Mouse (Mus musculus) layer of hippocampus, postnatal 25 days (tissue): Measurements from ENCODE around the gene Uqcc2. TPM values are rescaled to one million over a fixed set of nuclear protein-coding genes. Genes with fewer than 3 reads are reported as not detected.

Experiments
- DNase-seq, 2 experiments: peaks; one replicate each; pipeline ENCODE4 v3.0.0; 2022; ENCODE audit warnings: mixed read lengths in 2 of 2, low spot score in 1 of 2; ENCODE audit errors: extremely low spot score in 1 of 2
- total RNA-seq, 2 experiments: library from RNA; stranded (reverse); gene quantifications; 2 replicates each; pipeline ENCODE4 v1.2.3; 2021

Gene Uqcc2
- 100 to 1,000 TPM; 199 to 213 TPM for total RNA-seq

DNA sequence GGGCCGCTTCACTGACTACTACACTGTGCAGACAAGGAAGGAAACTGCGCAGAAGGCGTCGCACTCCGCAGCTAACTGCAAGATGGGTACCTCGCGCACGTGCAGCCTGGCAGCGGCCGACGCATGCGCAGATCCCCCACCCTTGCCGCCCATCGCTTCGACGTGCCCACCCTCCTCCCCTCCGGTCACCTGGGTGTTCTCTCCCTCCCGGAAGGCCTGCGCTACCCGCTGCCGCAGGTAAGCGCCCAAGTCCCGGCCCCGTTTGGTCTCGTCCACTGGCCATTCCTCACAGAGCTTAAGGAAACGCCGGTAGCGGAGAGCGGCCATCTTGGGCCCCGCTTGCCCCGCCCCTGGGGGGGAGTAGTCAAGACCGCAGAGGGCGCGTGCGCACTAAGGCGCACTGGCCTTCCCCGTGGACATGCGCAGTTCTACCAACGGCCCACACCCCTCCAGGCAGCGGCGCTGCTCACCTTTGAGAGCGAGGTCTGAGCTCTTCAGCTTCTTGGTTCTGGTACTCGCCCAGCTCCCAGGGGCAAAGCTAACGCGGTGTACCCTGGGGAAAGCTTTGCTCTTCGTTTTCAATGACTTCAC, at the start of gene Uqcc2:
Gene Uqcc2 (minus strand): TSS at position 366 of the 591 bp plus-strand sequence.
- DNase-seq: peak; percentile 93 to 96

DNA sequence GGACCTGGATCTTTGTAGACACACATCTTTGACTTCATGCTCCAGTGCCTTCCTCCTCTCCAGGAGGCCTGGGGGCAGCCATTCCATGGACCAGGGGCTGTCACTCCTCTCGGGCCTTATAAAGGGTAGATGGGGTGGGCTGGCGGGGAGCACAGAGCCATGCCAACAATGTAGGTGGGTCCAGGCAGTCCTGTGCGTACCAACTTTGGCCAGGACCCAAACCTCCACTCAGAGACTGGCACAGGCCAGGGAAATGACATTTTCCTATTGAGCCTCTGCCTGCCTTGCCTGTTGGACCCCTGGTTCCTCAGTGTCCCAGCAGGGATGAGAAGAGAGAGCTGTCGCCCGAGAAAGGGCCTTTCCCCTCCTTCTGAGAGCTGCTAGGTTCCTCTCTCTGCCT, 48.7 kb upstream of the Uqcc2 start:
- DNase-seq: no peak

DNA sequence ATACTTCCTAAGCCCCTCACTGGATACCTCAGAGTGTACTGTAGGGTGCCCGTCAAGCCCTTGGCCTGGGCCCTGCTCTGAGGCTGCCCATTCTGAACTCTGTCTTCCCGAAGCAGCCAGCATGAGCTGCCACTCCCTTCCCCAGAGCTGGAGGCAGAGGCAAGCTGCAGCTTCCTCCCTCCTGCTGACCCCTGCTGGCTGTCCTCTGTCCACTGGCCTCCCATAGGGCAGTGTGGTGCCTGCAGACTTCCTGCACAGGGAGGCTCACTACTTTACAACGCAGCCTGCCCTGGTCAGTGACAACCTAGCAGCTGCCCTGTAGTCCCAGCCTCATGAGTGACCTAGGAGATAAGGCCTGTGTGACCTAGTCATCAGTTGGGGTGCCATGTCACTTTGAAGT, 48.0 kb upstream of the Uqcc2 start:
- no peak for DNase-seq

DNA sequence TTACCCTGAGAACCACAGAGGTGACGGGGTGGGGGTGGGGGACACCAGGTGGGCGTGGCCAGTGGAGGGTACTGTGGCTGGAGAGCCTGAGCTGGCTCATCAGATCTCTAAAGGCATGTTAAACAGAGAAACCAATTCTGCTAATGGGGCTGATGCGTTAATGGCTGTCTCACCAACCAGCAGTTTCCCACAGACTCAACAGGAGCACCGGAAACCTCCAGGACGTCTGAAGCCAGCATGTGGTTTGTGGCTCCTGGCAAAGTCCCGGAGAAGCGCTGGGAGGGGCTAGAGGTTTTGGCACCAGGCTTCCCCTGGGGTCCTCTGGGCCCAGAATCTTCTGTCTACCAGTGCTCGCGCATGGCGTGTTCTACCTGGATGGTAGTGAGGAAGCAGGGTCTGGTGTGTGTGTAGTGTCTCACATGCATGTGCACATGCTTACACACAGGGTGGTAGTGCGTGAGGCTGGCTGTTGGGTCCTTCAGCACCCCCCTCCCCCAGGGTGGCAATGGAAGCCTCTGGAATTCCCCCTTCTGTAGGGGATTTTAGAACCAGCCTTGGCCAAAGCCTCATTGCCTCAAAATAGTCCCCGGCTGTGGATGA, 46.1 kb upstream of the Uqcc2 start:
- no peak for DNase-seq

DNA sequence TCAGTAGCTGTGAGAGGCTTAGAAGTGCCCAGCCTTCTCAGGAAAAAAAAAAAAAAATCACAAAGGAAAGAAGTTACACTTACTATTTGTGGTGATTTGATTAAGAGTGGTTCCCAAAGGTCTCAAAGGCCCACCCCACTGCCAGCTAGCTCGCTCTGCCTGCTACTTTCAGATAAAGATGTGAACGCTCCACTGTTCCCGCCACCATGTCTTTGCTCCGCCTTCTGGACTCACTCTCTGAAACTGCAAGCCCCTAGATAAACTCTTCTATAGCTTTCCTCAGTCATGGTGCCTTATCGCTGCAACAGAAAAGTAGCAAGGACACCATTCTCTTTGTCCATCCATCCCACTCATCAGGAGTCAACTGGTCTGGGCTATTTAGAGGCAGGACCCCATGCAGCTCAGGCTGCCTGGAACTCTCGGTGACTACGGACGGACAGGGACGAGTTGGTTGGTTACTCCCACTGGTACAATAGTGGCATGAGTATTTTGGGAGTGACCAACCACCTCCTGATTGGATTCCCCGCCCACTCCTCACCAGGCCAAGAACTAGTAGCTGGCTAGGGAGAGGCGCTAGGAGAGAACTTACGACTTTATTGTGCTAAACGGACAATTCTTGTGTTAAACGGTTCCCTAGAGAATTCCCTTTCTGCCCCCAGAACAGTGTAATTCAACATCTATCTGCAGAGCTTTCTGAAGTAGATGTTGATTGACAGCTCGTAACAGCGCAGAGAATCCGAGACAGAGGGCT, 44.9 kb upstream of the Uqcc2 start:
- DNase-seq: no peak

DNA sequence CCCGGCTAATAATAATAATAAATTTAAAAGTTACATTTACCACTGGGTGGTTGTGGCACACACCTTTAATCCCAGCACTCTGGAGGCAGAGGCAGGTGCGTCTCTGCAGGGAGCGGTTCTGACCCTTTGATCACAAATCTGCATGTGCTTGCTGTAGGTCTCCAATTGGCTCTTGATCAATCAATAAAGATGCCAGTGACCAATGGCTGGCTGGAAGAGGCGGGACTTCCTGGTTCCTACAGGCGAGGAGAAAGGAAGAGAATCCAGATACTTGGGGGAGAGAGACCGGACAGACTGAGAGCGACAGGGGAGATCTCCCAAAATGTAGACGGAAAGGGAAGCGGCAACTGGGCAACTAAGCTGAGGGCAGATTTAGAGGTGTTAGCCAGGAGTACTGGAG, 44.3 kb upstream of the Uqcc2 start:
- no peak for DNase-seq

DNA sequence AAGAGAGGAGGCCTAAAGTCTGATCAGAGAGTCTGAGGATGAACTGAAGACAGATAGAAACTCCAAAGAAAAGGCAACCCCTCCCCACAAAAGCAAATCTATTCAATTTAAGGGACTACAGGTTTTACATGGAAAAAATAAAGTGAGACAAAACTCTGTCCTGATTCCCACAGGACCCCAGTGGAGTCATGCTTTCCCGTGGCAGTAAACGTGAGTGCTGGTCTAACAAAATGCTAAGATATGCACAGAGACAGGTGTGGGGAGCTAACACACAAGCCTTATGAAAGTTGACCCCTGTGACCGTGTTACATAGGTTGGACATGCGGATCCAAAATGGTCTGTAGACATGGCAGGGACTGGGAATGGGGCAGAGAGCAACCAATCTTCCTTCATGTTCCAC, 43.0 kb upstream of the Uqcc2 start:
- DNase-seq: no peak

DNA sequence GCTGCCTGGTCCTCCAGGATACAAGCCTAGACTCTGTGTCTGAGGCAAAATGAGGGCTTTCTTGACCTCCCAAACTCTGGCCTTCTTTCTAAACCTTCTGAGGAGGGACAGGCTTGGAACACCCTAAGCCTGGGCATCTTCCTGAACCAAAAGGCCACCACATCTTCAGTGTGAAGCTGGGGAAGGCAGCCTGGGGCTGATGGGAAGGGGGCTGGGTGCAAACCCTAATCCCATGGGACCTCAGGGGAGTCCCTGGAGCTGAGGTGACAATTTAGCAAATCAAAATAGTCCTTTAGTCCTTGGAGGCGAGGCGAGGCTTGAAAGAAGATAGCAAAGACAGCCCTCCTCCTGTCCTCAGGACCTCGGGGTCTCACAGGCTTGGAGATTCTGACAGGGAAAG, 42.6 kb upstream of the Uqcc2 start:
- DNase-seq: no peak

DNA sequence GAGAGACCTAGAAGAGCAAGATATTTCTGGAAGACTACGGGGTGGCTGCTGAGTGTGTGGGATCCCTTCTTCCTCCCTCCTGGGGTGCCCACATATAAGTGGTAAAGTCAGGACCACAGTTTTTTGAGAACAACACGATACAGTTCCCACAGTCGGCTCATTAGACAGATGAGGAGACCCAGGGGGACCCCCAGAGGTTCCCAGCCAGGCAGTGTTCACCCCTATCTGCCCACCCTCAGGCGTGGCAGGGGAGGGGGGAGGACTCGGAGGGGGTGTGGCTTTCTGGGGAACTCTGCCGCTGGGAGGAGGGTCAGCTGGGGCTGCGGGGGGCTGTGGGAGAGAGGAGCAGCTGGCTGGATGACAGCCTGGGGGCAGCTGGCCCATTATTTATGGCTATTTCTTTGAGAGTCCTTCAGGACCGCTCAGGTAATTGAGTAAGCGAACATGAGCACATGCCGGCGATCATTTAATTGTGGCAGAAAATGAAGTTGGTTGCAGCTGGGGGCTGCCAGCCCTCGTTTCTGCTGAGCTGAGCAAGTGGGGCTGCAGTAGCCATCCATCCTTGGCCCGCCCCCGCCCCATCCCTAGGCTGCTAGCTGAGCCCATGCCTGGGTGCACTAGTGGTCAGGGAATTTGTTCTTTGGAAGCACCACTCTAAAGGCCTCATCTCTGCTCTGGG, 41.6 kb upstream of the Uqcc2 start:
- DNase-seq: no peak

DNA sequence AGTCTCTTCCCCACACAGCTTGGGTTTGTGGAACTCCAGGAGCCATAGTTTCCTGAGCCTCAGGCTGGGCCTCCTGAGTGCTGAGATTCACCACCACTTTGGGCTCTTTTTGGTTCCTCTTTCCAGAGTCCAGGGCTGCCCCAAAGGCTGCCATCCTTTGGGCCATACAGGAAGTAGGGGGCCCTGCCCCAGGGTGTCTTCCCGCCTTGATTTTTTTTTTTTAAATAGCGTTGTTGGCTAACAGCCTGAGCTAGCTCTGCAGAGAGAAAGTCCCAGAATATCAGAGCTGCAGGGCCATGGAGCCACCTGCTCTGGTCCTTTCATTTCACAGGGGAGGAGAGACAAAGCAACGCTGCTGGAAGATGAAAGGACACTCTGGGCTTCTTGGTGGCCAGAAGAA, 40.0 kb upstream of the Uqcc2 start:
- no peak for DNase-seq

DNA sequence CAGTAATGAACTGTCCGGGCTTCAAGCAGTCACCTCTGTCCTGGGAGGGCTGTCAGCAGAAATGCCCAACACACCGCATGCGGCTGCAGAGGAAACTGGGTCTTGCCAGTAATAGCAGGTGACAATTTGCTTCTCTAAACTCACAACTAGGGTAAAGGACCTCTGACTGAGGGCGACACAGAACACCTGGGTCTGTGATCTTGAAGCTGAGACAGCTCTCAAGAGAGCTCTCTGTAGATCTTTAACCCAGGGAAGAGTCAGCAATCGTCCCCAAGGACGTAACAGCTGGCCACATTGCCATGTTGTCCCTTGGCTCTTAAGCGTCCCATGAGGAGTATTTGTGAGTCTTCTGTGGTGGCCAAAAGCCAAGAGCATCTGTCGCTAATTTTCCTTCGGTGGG, 38.7 kb upstream of the Uqcc2 start:
- no peak for DNase-seq

DNA sequence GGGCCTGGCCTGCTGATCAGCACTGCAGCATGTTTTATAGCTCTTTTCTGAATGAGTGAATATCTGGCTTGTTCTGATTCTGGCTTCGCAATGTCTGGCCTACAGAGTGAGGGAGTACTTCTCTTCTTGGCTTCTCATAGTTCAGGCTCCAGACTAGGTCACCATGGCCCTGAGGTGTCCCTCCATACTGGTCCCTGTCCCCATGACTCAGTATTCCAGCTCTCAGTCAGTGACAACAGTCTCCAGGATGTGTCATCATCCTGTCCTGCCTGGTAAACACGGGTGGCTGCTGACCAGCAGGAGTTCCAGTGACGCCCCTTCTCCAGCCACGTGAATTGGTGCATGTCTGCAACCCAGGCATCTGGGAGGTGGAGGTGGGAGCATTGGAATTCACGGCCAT, 37.4 kb upstream of the Uqcc2 start:
- DNase-seq: no peak

DNA sequence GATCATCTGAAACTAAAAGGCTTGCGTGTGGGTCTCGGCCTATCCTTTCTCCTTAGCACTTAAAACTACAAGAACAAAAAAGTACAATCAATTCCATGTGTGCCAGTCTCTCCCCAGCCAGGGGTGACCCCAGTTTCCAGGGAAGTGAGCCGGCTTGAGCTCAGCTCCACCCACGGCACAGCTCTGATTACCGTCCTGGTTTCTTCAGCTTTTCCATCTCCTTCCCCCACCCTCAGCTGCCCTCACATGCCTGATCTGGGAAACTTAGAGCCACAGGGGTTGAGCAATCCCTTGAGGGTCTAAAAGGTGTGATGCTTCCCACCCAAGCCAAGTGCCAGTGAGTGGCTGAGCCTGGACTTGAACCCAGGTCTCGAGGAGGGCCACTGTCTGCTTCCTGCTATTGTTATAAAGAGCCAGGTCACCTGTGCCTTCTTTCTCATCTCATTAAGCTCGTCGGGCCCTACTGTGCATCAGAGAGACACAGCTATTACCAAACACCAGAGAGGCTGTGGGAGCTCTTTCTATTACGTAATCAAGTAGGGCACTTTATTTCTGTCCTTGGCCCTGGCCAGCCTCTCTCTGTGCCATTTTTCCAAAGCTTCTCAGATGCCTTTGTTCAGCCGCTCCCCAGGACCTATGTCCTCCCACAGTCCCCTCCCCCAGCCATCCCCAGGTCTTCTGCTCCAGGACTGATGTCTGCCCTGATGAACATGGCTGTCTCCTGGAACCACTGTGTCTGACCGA, 36.4 kb upstream of the Uqcc2 start:
- no peak for DNase-seq

DNA sequence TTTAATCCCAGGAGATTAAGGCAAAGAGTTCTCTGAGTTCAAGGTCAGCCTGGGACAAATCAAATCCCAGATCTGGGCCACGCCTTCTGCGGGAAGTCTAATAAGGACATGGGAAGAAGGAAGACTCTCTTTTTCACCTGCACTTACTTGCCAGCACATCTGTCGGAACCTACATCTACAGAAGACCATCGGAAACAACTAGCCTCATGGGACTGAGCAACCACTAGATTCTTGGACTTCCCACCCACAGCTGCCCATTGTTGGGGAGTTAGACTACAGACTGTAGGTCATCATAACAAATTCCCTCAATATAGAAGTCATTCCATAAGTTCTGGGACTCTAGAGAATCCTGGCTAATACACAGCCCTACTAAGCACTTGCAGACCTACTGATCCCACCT, 34.9 kb upstream of the Uqcc2 start:
- DNase-seq: no peak

DNA sequence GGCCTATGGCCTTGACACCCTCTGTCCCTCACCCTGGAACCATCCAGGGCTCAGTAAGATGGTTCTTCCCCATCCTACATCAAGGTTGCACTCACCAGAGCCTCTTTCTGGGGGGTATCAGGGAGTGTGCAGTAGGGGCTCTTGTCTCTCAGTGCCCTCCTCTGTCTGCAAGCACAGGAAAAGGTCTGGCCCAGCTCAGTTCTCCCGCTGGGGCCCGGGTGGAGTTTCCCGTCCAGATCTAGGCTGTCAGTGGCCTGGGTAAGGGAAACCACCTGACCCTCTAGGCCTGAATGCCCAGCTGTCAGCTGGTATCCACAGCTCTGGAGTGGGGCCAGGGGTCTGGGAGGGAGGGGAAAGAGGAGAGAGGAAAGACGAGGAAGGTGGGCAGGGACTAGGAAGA, 33.8 kb upstream of the Uqcc2 start, which contains the start of gene Ip6k3:
Gene Ip6k3 (minus strand): TSS at position 251 of the 400 bp plus-strand sequence.
- DNase-seq: no peak

DNA sequence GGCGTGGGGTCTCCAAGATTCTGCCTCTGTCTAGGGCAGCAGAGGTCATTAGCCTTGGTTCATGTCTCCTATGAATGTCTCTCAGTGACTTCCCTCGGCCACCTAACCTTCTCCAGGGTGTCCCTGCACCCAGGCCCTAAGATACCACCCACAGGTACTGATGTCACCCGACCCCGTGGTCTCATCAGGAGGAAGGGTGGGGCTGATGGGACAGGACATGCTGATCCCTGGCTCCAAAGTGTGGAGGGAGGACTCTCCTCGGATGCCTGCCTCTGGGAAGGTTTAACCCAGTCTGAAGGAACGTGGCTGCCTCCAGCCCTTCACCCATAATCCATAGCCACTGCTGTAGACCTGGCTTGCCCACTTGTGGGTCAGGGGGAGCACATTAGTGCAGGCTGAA, 33.2 kb upstream of the Uqcc2 start:
- no peak for DNase-seq

DNA sequence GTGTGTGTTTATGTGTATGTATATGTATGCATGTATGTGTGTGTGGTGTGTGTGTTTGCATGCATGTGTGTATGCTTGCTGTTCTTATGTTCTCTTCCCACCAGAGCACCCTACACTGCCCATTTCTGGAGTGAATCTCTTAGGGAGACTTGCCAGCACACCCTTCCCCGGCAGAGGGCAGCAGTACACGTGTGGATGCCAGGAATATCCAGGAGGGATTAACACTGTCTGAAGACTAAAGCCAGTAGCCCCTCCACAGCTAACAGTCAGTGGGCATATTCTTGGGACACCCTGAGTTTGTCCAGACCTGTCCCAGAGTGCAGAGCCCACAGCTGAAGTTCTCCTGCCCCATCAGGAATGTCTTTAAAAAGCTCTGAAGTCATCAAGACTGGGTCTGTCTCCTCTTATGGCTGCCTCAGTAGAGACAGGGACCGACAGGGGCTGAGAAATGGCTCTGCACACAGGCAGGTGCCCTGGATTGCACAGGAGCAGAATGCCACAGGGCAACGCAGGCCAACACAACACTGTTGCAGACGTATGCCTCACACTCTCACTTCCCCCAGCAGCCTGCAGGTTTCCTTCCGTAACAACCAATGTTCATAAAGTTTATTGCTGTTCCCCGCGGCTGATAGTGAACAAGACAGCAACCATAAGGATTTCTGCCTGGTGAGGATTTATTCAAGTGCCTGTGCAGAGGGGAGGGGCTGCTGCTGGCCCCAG, 31.5 kb upstream of the Uqcc2 start:
- peak in 1 of 2 experiments; percentile 69 for DNase-seq

DNA sequence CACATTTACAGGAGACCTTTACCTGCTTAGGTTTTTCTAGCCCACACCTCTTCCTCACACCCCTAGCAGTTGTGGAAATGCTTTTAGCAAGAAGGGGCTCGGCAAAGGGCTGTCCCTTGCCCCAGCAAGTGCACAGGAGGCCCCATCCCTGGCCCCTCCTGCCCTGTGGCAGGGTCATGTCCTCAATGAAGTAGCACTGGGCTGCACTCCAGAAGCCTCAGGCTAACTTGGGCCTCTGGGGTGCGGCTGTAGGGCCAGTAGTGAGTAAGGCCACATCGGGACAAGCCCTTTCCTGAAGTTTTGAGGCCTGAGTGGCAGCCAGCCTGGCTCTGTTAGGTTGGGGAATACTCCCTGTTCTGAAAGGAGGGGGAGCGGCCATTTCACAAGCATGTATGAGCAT, 27.2 kb upstream of the Uqcc2 start:
- no peak for DNase-seq

DNA sequence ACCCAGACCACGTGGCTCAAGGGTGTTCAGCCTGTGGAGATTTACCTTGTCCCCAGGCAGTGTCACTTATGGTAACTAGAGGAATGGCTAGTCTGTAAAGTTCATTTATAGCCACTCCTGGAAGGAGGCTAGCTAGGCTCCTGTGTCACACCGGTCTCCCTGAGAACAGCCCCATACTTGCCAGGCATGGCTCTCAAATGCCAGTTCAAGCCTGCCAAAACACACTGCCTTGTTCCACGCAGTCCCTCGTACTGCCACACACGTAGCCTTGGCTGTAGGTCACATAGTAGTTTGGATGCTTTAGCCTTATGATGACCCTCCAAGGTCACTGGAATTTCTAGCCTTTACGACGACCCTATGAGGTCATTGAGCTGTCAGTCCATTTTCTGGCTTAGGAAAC, 25.5 kb upstream of the Uqcc2 start:
- DNase-seq: no peak

DNA sequence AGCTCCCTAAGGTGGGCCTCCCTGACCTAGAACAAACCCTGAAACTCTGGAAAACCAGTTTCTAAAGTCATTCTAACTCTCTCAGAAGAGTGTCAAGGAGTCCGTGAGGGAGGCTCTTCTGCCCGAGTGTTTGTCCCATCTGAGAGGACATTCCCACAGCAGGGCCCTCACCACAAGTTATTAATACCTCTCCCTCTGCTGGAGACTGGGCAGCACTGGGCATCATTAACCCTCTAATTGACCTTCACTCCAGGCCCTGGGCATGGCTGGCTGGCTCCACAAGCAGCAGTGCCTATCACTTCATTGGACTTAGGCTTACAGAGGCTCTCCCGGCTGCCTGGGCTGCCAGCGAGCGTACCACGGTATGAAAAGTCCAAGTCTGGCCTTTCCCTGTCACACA, 24.7 kb upstream of the Uqcc2 start:
- no peak for DNase-seq
